Mouse (Mus musculus) olfactory bulb, adult 2 months (tissue): ENCODE measurements at regions not wholly inside any gene's neighbourhood (a gene's known extent, or its start where the extent isn't known, plus 50 kb on each side); places are given as distances from the start of the nearest gene placed in this dataset.

ENCODE experiments used
- CTCF ChIP-seq: fragments of 200-500 bp; IDR thresholded peaks from 2 replicates; pipeline ENCODE4 v1.5.1; 2012; ENCODE audit warnings: low read depth, mild to moderate bottlenecking, low read length, moderate library complexity; ENCODE audit not compliant: insufficient read depth
- POLR2A ChIP-seq: fragments of 200-500 bp; IDR thresholded peaks from 2 replicates; pipeline ENCODE4 v1.6.1; 2012; ENCODE audit warnings: mild to moderate bottlenecking, low read depth, low read length, moderate library complexity; ENCODE audit not compliant: insufficient read depth

GRCm38 (mm10) chr6:81446019-81446800 is 477.3 kb upstream of the Gcfc2 start:
- no peak for TF ChIP-seq CTCF
- no peak for TF ChIP-seq POLR2A
